Mouse (Mus musculus): ENCODE measurements at regions not wholly inside any gene's neighbourhood (a gene's known extent, or its start where the extent isn't known, plus 50 kb on each side); places are given as distances from the start of the nearest gene placed in this dataset.

DNA sequence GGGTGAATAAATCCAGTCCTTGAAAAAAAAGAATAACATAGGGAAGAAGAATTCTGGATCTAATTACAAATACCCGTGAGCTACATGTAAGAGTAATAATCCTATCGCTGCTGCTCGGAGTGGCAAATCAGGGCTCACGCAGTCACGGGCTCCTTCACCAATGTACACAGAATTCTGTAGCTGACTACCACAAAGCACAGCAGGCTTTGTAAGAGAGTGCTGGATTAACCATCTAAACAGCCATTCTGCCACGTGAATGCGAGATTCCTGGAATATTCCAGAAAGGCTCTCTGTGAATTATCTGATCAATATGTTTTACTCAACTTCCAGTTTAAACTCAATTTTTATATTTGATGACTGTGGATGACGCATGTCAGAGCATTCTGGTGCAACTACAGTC lies 165.1 kb upstream of the Isl1 start:
- H3K36me3 ChIP-seq (ENCODE audit: control insufficient read depth, insufficient read depth) = no peaks in the 10 kb centered on the region
- H3K27me3 ChIP-seq (ENCODE audit: control insufficient read depth, insufficient read depth, insufficient read length) = no peaks in the 10 kb centered on the region
- H3K79me2 ChIP-seq (ENCODE audit: control insufficient read depth, insufficient read depth) = no peaks in the 10 kb centered on the region
- no peak overlapping the region for H3ac ChIP-seq (ENCODE audit: control insufficient read depth, insufficient read length)
- no peak overlapping the region for H3K4me3 ChIP-seq
- no peak overlapping the region for H3K4me2 ChIP-seq (ENCODE audit: low read depth)
- TF ChIP-seq TCF3 (IDR thresholded peaks at IDR 0.05; ENCODE audit: insufficient read length, low read depth) (no peak), MYOD1 (IDR thresholded peaks at IDR 0.05; ENCODE audit: control insufficient read depth in 1 of 3, insufficient read length in 2 of 3, low read depth in 2 of 3) (no peak), E2F4 (IDR thresholded peaks at IDR 0.05; ENCODE audit: insufficient read depth) (no peak), POLR2AphosphoS2 (IDR thresholded peaks at IDR 0.05; ENCODE audit: insufficient read length, low read depth) (no peak), SRF (IDR thresholded peaks at IDR 0.05; ENCODE audit: control insufficient read depth, insufficient read length, low read depth) (no peak), CEBPB (IDR thresholded peaks at IDR 0.05; ENCODE audit: insufficient read depth, poor library complexity, severe bottlenecking) (no peak), MAX (IDR thresholded peaks at IDR 0.05; ENCODE audit: low read depth) (no peak), USF1 (IDR thresholded peaks at IDR 0.05; ENCODE audit: low read depth) (no peak), POLR2A (IDR thresholded peaks at IDR 0.05; ENCODE audit: insufficient read length, low read depth) (no peak), MYOG (IDR thresholded peaks at IDR 0.05; ENCODE audit: control insufficient read depth in 1 of 3, insufficient read depth in 1 of 3, insufficient read length in 2 of 3, low read depth in 2 of 3) (no peak), TCF12 (IDR thresholded peaks at IDR 0.05; ENCODE audit: insufficient read depth, poor library complexity, severe bottlenecking) (no peak), REST (IDR thresholded peaks at IDR 0.05; ENCODE audit: insufficient read depth, insufficient read length) (no peak)

DNA sequence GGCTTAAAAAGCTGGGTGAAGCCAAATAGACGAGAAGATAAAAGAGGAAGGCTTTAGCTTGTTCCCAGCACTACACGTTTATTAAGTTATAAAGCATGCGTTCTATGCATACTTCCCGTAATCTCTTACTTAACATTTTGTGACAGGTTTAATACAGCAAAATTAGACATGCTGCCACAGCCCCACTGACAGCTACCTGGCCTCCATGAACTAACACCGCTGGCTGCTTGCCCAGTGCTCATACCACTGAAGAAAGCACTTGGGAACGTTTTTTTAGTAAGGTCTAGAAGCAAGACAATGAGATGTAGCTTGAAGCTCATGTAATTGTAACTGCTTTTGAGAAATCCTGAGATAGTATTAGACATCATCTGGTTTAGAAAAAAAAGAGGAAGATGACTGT lies 152.3 kb upstream of the Isl1 start:
- Histone ChIP-seq H3K36me3 (ENCODE audit: control insufficient read depth, insufficient read depth) (no peaks in the 10 kb centered on the region), H3ac (ENCODE audit: control insufficient read depth, insufficient read length) (no peak overlapping the region), H3K4me3 (no peak overlapping the region), H3K4me2 (ENCODE audit: low read depth) (no peak overlapping the region), H3K27me3 (ENCODE audit: control insufficient read depth, insufficient read depth, insufficient read length) (no peaks in the 10 kb centered on the region), H3K79me2 (ENCODE audit: control insufficient read depth, insufficient read depth) (no peaks in the 10 kb centered on the region)
- TF ChIP-seq TCF12 (IDR thresholded peaks at IDR 0.05; ENCODE audit: insufficient read depth, poor library complexity, severe bottlenecking) (no peak), POLR2AphosphoS2 (IDR thresholded peaks at IDR 0.05; ENCODE audit: insufficient read length, low read depth) (no peak), TCF3 (IDR thresholded peaks at IDR 0.05; ENCODE audit: insufficient read length, low read depth) (no peak), MYOG (IDR thresholded peaks at IDR 0.05; ENCODE audit: control insufficient read depth in 1 of 3, insufficient read depth in 1 of 3, insufficient read length in 2 of 3, low read depth in 2 of 3) (no peak), USF1 (IDR thresholded peaks at IDR 0.05; ENCODE audit: low read depth) (no peak), MYOD1 (IDR thresholded peaks at IDR 0.05; ENCODE audit: control insufficient read depth in 1 of 3, insufficient read length in 2 of 3, low read depth in 2 of 3) (no peak), REST (IDR thresholded peaks at IDR 0.05; ENCODE audit: insufficient read depth, insufficient read length) (no peak), E2F4 (IDR thresholded peaks at IDR 0.05; ENCODE audit: insufficient read depth) (no peak), MAX (IDR thresholded peaks at IDR 0.05; ENCODE audit: low read depth) (no peak), POLR2A (IDR thresholded peaks at IDR 0.05; ENCODE audit: insufficient read length, low read depth) (no peak), CEBPB (IDR thresholded peaks at IDR 0.05; ENCODE audit: insufficient read depth, poor library complexity, severe bottlenecking) (no peak), SRF (IDR thresholded peaks at IDR 0.05; ENCODE audit: control insufficient read depth, insufficient read length, low read depth) (no peak)

DNA sequence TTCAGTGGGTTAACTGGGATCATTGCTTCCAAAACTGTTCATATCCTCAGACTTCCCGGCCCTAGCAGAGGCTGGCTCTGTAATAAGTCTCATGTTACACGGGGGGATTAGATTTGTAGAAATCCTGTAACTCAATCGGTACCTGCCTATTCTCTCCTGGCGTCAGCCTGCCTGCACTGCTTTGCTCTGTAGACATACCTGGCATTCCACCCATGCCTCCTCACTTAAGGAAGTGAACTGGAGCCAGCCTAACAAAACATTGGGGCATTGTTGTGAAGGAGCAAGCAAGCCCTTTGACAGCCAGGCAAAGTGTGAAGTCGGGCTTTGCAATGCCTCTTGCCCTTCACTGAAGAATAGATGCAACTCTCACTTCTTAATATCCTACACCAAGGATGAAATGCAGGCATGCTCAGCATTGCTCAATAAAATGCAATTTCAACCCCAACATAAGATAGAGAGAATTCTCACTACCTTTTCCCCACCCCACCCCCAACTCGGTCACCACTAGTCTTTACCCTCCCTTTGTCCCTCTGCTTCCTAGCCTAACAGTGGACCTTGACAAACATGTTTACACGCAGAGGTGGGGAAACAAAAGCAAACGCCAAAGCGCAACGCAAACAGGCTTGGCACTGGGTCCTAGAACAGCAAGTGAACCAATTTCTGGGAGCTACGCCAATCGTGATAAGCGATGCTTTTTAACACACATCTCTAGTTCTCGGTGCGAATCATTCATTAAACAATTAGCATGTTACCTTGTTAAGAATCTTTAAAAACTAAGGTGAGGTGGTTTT lies 133.9 kb upstream of the Isl1 start:
- no peak overlapping the region for H3K4me2 ChIP-seq (ENCODE audit: low read depth)
- H3K27me3 ChIP-seq (ENCODE audit: control insufficient read depth, insufficient read depth, insufficient read length) = no peaks in the 10 kb centered on the region
- H3K4me3 ChIP-seq = no peak overlapping the region
- H3K79me2 ChIP-seq (ENCODE audit: control insufficient read depth, insufficient read depth) = no peaks in the 10 kb centered on the region
- H3ac ChIP-seq (ENCODE audit: control insufficient read depth, insufficient read length) = no peak overlapping the region
- TF ChIP-seq POLR2AphosphoS2 (IDR thresholded peaks at IDR 0.05; ENCODE audit: insufficient read length, low read depth) (no peak), SRF (IDR thresholded peaks at IDR 0.05; ENCODE audit: control insufficient read depth, insufficient read length, low read depth) (no peak), MYOD1 (IDR thresholded peaks at IDR 0.05; ENCODE audit: control insufficient read depth in 1 of 3, insufficient read length in 2 of 3, low read depth in 2 of 3) (no peak), REST (IDR thresholded peaks at IDR 0.05; ENCODE audit: insufficient read depth, insufficient read length) (no peak), MAX (IDR thresholded peaks at IDR 0.05; ENCODE audit: low read depth) (no peak), TCF12 (IDR thresholded peaks at IDR 0.05; ENCODE audit: insufficient read depth, poor library complexity, severe bottlenecking) (no peak), MYOG (IDR thresholded peaks at IDR 0.05; ENCODE audit: control insufficient read depth in 1 of 3, insufficient read depth in 1 of 3, insufficient read length in 2 of 3, low read depth in 2 of 3) (no peak), USF1 (IDR thresholded peaks at IDR 0.05; ENCODE audit: low read depth) (no peak), CEBPB (IDR thresholded peaks at IDR 0.05; ENCODE audit: insufficient read depth, poor library complexity, severe bottlenecking) (no peak), E2F4 (IDR thresholded peaks at IDR 0.05; ENCODE audit: insufficient read depth) (no peak), POLR2A (IDR thresholded peaks at IDR 0.05; ENCODE audit: insufficient read length, low read depth) (no peak), TCF3 (IDR thresholded peaks at IDR 0.05; ENCODE audit: insufficient read length, low read depth) (no peak)
- H3K36me3 ChIP-seq (ENCODE audit: control insufficient read depth, insufficient read depth) = no peaks in the 10 kb centered on the region

GRCm38 (mm10) chr13:116417768-116418167 lies 108.3 kb upstream of the Isl1 start:
- Histone ChIP-seq H3K4me3 (no peak overlapping the region), H3K36me3 (ENCODE audit: control insufficient read depth, insufficient read depth) (no peaks in the 10 kb centered on the region), H3K4me2 (ENCODE audit: low read depth) (no peak overlapping the region), H3K27me3 (ENCODE audit: control insufficient read depth, insufficient read depth, insufficient read length) (no peaks in the 10 kb centered on the region), H3K79me2 (ENCODE audit: control insufficient read depth, insufficient read depth) (no peaks in the 10 kb centered on the region), H3ac (ENCODE audit: control insufficient read depth, insufficient read length) (no peak overlapping the region)
- TF ChIP-seq SRF (IDR thresholded peaks at IDR 0.05; ENCODE audit: control insufficient read depth, insufficient read length, low read depth) (no peak), MYOG (IDR thresholded peaks at IDR 0.05; ENCODE audit: control insufficient read depth in 1 of 3, insufficient read depth in 1 of 3, insufficient read length in 2 of 3, low read depth in 2 of 3) (no peak), USF1 (IDR thresholded peaks at IDR 0.05; ENCODE audit: low read depth) (no peak), POLR2AphosphoS2 (IDR thresholded peaks at IDR 0.05; ENCODE audit: insufficient read length, low read depth) (no peak), POLR2A (IDR thresholded peaks at IDR 0.05; ENCODE audit: insufficient read length, low read depth) (no peak), MYOD1 (IDR thresholded peaks at IDR 0.05; ENCODE audit: control insufficient read depth in 1 of 3, insufficient read length in 2 of 3, low read depth in 2 of 3) (no peak), REST (IDR thresholded peaks at IDR 0.05; ENCODE audit: insufficient read depth, insufficient read length) (no peak), MAX (IDR thresholded peaks at IDR 0.05; ENCODE audit: low read depth) (no peak), TCF3 (IDR thresholded peaks at IDR 0.05; ENCODE audit: insufficient read length, low read depth) (no peak), TCF12 (IDR thresholded peaks at IDR 0.05; ENCODE audit: insufficient read depth, poor library complexity, severe bottlenecking) (no peak), CEBPB (IDR thresholded peaks at IDR 0.05; ENCODE audit: insufficient read depth, poor library complexity, severe bottlenecking) (no peak), E2F4 (IDR thresholded peaks at IDR 0.05; ENCODE audit: insufficient read depth) (no peak)

All from myocyte (in vitro differentiated cells).